Mouse (Mus musculus): ENCODE measurements around the gene Cox8b. TPM values are rescaled to one million over a fixed set of nuclear protein-coding genes. Genes with fewer than 3 reads are reported as not detected.

Gene Cox8b
- polyA plus RNA-seq, 1 experiment from 2014 or later: not detected

- no peaks in the 10 kb centered on the region for H3K27me3 ChIP-seq (replicated peaks)
- H3K9me3 ChIP-seq: no peaks in the 10 kb centered on the region
- H3K4me1 ChIP-seq: peaks cover 22% of the 10 kb centered on the region
- H3K4me3 ChIP-seq: peak within 1 kb of the TSS; percentile 80
- peak within 1 kb of the TSS; percentile 94 for H3K27ac ChIP-seq
- ATAC-seq (replicated peaks): peak; percentile 97
- WGBS: under 1% methylated on average over 59 of the region's 59 CpGs
- H3K36me3 ChIP-seq (replicated peaks): peaks cover 13% of the 10 kb centered on the region; the same call in 1 of the 2 replicates
- peak within 1 kb of the TSS; percentile 79 for H3K4me2 ChIP-seq
- peak within 1 kb of the TSS; percentile 86 for H3K9ac ChIP-seq
Observed at GRCm38 (mm10) chr7:140881696-140882468, 18.4 kb downstream of the Cox8b start, which contains the start of the genes Psmd13 and Sirt3. Gene Psmd13 (plus strand): TSS chr7:140881968. Gene Sirt3 (minus strand): TSS chr7:140882309.

GRCm38 (mm10) chr7:140880865-140881515 is 19.3 kb downstream of the Cox8b start:
- H3K27ac ChIP-seq: peak overlapping the region; percentile 94; the same call in 1 of the 2 replicates
- no peaks in the 10 kb centered on the region for H3K9me3 ChIP-seq
- ATAC-seq (replicated peaks): no peak
- peak overlapping the region; percentile 79 for H3K4me2 ChIP-seq
- H3K9ac ChIP-seq: peak overlapping the region; percentile 75
- H3K36me3 ChIP-seq (replicated peaks): 0 out of 2 replicates have a peak, but pooled peaks cover 6% of the 10 kb centered on the region
- H3K4me3 ChIP-seq: peak overlapping the region; percentile 80
- WGBS: 21% methylated on average over 8 of the region's 8 CpGs
- H3K4me1 ChIP-seq: peaks cover 22% of the 10 kb centered on the region
- no peaks in the 10 kb centered on the region for H3K27me3 ChIP-seq (replicated peaks)

- no peak overlapping the region for H3K9ac ChIP-seq
- H3K4me1 ChIP-seq: peaks cover 22% of the 10 kb centered on the region
- no peak overlapping the region for H3K27ac ChIP-seq
- ATAC-seq (replicated peaks): no peak
- 0 out of 2 replicates have a peak, but pooled peaks cover 4% of the 10 kb centered on the region for H3K36me3 ChIP-seq (replicated peaks)
- 87% methylated on average over 3 of the region's 3 CpGs for WGBS
- no peaks in the 10 kb centered on the region for H3K9me3 ChIP-seq
- no peaks in the 10 kb centered on the region for H3K27me3 ChIP-seq (replicated peaks)
- H3K4me3 ChIP-seq: no peak overlapping the region
- H3K4me2 ChIP-seq: 0 out of 2 replicates have a peak overlapping the region, but pooled peaks have one; percentile 79
Observed at GRCm38 (mm10) chr7:140880419-140880818, 19.8 kb downstream of the Cox8b start.

GRCm38 (mm10) chr7:140879355-140879754 is 20.9 kb downstream of the Cox8b start:
- H3K27me3 ChIP-seq (replicated peaks): no peaks in the 10 kb centered on the region
- 91% methylated on average over 7 of the region's 7 CpGs for WGBS

GRCm38 (mm10) chr7:140877364-140877763 is 22.9 kb downstream of the Cox8b start:
- Histone ChIP-seq H3K9ac (no peak overlapping the region), H3K27ac (no peak overlapping the region), H3K36me3 (replicated peaks) (0 out of 2 replicates have a peak, but pooled peaks cover 4% of the 10 kb centered on the region), H3K4me1 (peaks cover 8% of the 10 kb centered on the region), H3K4me2 (no peak overlapping the region), H3K4me3 (no peak overlapping the region), H3K27me3 (replicated peaks) (no peaks in the 10 kb centered on the region), H3K9me3 (no peaks in the 10 kb centered on the region)
- ATAC-seq (replicated peaks): no peak
- WGBS: 93% methylated on average over 6 of the region's 6 CpGs

More at GRCm38 (mm10) chr7:140879355-140879754, 20.9 kb downstream of the Cox8b start:
- Histone ChIP-seq H3K9me3 (no peaks in the 10 kb centered on the region), H3K4me1 (peaks cover 21% of the 10 kb centered on the region), H3K36me3 (replicated peaks) (0 out of 2 replicates have a peak, but pooled peaks cover 4% of the 10 kb centered on the region), H3K27ac (no peak overlapping the region), H3K4me2 (no peak overlapping the region), H3K9ac (no peak overlapping the region), H3K4me3 (no peak overlapping the region)
- ATAC-seq (replicated peaks): no peak

- H3K4me1 ChIP-seq: no peaks in the 10 kb centered on the region
- H3K27ac ChIP-seq: no peak overlapping the region
- WGBS: 95% methylated on average over 4 of the region's 4 CpGs
- H3K9me3 ChIP-seq: no peaks in the 10 kb centered on the region
- no peak for ATAC-seq (replicated peaks)
- no peak overlapping the region for H3K4me3 ChIP-seq
- 0 out of 2 replicates have a peak, but pooled peaks cover 4% of the 10 kb centered on the region for H3K36me3 ChIP-seq (replicated peaks)
- no peak overlapping the region for H3K4me2 ChIP-seq
- H3K9ac ChIP-seq: no peak overlapping the region
- H3K27me3 ChIP-seq (replicated peaks): no peaks in the 10 kb centered on the region
Observed at GRCm38 (mm10) chr7:140874224-140874623, 26.0 kb downstream of the Cox8b start.

- no peak for ATAC-seq (replicated peaks)
- H3K4me3 ChIP-seq: no peak overlapping the region
- H3K9me3 ChIP-seq: no peaks in the 10 kb centered on the region
- H3K27me3 ChIP-seq (replicated peaks): no peaks in the 10 kb centered on the region
- no peak overlapping the region for H3K27ac ChIP-seq
- H3K4me1 ChIP-seq: peaks cover 10% of the 10 kb centered on the region
- WGBS: 87% methylated on average over 12 of the region's 12 CpGs
- H3K9ac ChIP-seq: no peak overlapping the region
- peaks cover 44% of the 10 kb centered on the region for H3K36me3 ChIP-seq (replicated peaks)
- no peak overlapping the region for H3K4me2 ChIP-seq
Observed at GRCm38 (mm10) chr7:140864761-140865160, 35.5 kb downstream of the Cox8b start.

GRCm38 (mm10) chr7:140860728-140861127 is 39.5 kb downstream of the Cox8b start:
- 93% methylated on average over 5 of the region's 5 CpGs for WGBS
- peaks cover 44% of the 10 kb centered on the region for H3K36me3 ChIP-seq (replicated peaks)
- no peak overlapping the region for H3K9ac ChIP-seq
- no peaks in the 10 kb centered on the region for H3K9me3 ChIP-seq
- no peak overlapping the region for H3K27ac ChIP-seq
- H3K4me1 ChIP-seq: peaks cover 32% of the 10 kb centered on the region
- no peak overlapping the region for H3K4me3 ChIP-seq
- no peaks in the 10 kb centered on the region for H3K27me3 ChIP-seq (replicated peaks)
- H3K4me2 ChIP-seq: no peak overlapping the region
- no peak for ATAC-seq (replicated peaks)

- Histone ChIP-seq H3K27me3 (replicated peaks) (no peaks in the 10 kb centered on the region), H3K4me2 (no peak overlapping the region), H3K4me1 (peaks cover 39% of the 10 kb centered on the region), H3K9ac (no peak overlapping the region), H3K4me3 (no peak overlapping the region), H3K9me3 (no peaks in the 10 kb centered on the region), H3K27ac (no peak overlapping the region), H3K36me3 (replicated peaks) (peaks cover 43% of the 10 kb centered on the region)
- WGBS: 66% methylated on average over 6 of the region's 6 CpGs
- no peak for ATAC-seq (replicated peaks)
Observed at GRCm38 (mm10) chr7:140859997-140860396, 40.2 kb downstream of the Cox8b start.

- peaks cover 42% of the 10 kb centered on the region for H3K4me1 ChIP-seq
- ATAC-seq (replicated peaks): no peak
- H3K4me2 ChIP-seq: peak overlapping the region; percentile 96
- H3K27ac ChIP-seq: no peak overlapping the region
- H3K4me3 ChIP-seq: peak overlapping the region; percentile 57
- H3K27me3 ChIP-seq (replicated peaks): no peaks in the 10 kb centered on the region
- peaks cover 40% of the 10 kb centered on the region for H3K36me3 ChIP-seq (replicated peaks)
- 96% methylated on average over 8 of the region's 8 CpGs for WGBS
- peak overlapping the region; percentile 62; the same call in 1 of the 2 replicates for H3K9ac ChIP-seq
- no peaks in the 10 kb centered on the region for H3K9me3 ChIP-seq
Observed at GRCm38 (mm10) chr7:140858746-140859145, 41.5 kb downstream of the Cox8b start.

GRCm38 (mm10) chr7:140857550-140858505 is 42.4 kb downstream of the Cox8b start, which contains the start of gene Bet1l:
Gene Bet1l (minus strand): TSS chr7:140857577.
- H3K27ac ChIP-seq: peak within 1 kb of the TSS; percentile 82
- no peaks in the 10 kb centered on the region for H3K27me3 ChIP-seq (replicated peaks)
- 36% methylated on average over 40 of the region's 40 CpGs for WGBS
- peaks cover 40% of the 10 kb centered on the region for H3K36me3 ChIP-seq (replicated peaks)
- H3K4me3 ChIP-seq: peak within 1 kb of the TSS; percentile 57
- H3K9me3 ChIP-seq: no peaks in the 10 kb centered on the region
- peak within 1 kb of the TSS; percentile 96 for H3K4me2 ChIP-seq
- H3K9ac ChIP-seq: peak within 1 kb of the TSS; percentile 62
- ATAC-seq (replicated peaks): peak; percentile 51
- peaks cover 42% of the 10 kb centered on the region for H3K4me1 ChIP-seq

Data from midbrain, embryonic 15.5 days (tissue).